Mouse (Mus musculus) stomach, postnatal 0 days (tissue): Measurements from ENCODE around the gene Lnpk.

ENCODE experiments used
- CTCF ChIP-seq: IDR thresholded peaks from 2 replicates; pipeline ENCODE4 v1.5.1; 2016; ENCODE audit warnings: antibody characterized with exemption, low read depth, mild to moderate bottlenecking, moderate library complexity
- EP300 ChIP-seq: optimal IDR thresholded peaks from 2 replicates; pipeline ENCODE3; 2016; ENCODE audit warnings: antibody characterized with exemption

DNA sequence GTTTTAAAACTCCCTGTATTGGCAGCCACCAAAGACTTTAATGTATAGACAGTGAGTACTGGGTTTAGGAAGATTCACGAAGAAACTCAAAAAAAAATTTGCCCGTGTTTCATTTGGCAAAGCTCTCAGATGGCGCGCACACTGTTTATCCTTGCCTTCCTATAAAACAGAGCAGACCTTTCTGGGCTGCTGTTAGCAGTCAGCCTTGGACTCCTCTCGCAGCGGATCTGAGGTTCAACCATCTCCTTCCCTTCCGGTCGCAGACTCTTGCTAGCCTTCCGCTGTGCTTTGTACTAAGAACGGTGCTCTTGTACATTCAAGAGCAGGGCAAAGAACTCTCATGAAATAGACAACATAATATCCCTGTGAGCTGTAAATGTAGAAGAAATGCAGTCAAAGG is 41.1 kb upstream of the Lnpk start:
- TF ChIP-seq EP300 (no peak), CTCF (no peak)
